Mouse (Mus musculus) bone marrow, adult 2 months (tissue): ENCODE results near the gene Snx20.

ENCODE experiments used
- CTCF ChIP-seq: fragments of 200-500 bp; IDR thresholded peaks from 2 replicates; pipeline ENCODE4 v1.5.1; 2011; ENCODE audit warnings: low read length, control low read depth; ENCODE audit not compliant: control insufficient read depth, insufficient read depth
- POLR2A ChIP-seq: fragments of 200-500 bp; IDR thresholded peaks from 2 replicates; pipeline ENCODE4 v1.6.1; 2011; ENCODE audit warnings: low read depth, mild to moderate bottlenecking, control low read depth, low read length, borderline replicate concordance; ENCODE audit not compliant: control insufficient read depth

GRCm38 (mm10) chr8:88603446-88603989, 32.4 kb downstream of the Snx20 start:
- TF ChIP-seq POLR2A (no peak), CTCF (no peak)
